Mouse (Mus musculus) midbrain, embryonic 10.5 days (tissue): Measurements from ENCODE around the gene Mapkapk5. TPM values are rescaled to one million over a fixed set of nuclear protein-coding genes. Genes with fewer than 3 reads are reported as not detected.

Experiments
- polyA plus RNA-seq: library from polyadenylated mRNA; unstranded; fragments of >200 nt; fragmentation: Nextera tagmentation; extraction: Ambion mirVana; gene quantifications from 2 replicates; pipeline ENCODE4 v1.2.1, GENCODE M21; 2016

The Mapkapk5 gene
- polyA plus RNA-seq, 1 experiment from 2014 or later: 49.4 TPM

Other genes with a start within 250 kb of the Mapkapk5 start
- gene Trafd1, start 160.3 kb downstream of the Mapkapk5 start, polyA plus RNA-seq: 72.8 and 86.5 TPM in 2 replicates
- gene Naa25, start 148.0 kb downstream of the Mapkapk5 start, polyA plus RNA-seq: 52.9 and 54.7 TPM in 2 replicates
- gene Tmem116, start 94.0 kb downstream of the Mapkapk5 start, polyA plus RNA-seq: 1.4 TPM in 2 replicates
- gene Erp29, start 93.4 kb downstream of the Mapkapk5 start, polyA plus RNA-seq: 150 and 156 TPM in 2 replicates
- 0.04 TPM in 1 of 2 replicates, not detected in the other for gene Adam1b, start 42.5 kb downstream of the Mapkapk5 start, polyA plus RNA-seq
- gene Adam1a, start 423 bp downstream of the Mapkapk5 start, polyA plus RNA-seq: 1.4 and 1.8 TPM in 2 replicates
- not detected in 2 replicates for gene Gm42878, start 423 bp downstream of the Mapkapk5 start, polyA plus RNA-seq
- gene Aldh2, start 47.9 kb upstream of the Mapkapk5 start, polyA plus RNA-seq: 104 and 111 TPM in 2 replicates
- 2.1 TPM in 2 replicates for gene Acad12, start 73.0 kb upstream of the Mapkapk5 start, polyA plus RNA-seq
- gene Acad10, start 114.6 kb upstream of the Mapkapk5 start, polyA plus RNA-seq: 3.7 and 3.9 TPM in 2 replicates
- gene Brap, start 114.7 kb upstream of the Mapkapk5 start, polyA plus RNA-seq: 40.4 and 44.8 TPM in 2 replicates
- gene Atxn2, start 165.4 kb upstream of the Mapkapk5 start, polyA plus RNA-seq: 36.6 and 37.3 TPM in 2 replicates